In the genomic region with DNA sequence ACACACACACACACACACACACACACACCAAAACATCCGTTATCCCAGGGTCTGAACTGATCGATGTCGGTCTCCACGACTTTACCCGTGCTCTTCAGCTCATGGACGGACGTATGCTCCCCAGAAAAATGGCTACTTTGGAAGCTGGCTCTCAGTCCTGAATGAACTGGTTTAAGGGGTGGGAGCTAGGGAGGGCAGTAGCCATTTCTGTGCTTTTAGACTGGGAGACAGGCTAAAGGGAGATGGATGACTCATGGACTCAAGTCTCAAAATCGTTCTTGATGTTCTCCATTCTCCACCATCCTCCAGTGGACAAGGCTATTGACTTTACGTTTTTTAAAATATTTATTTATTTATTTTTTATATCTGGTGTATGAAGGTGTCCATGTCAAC, we compare ENCODE assay signal across 9 mouse cellular contexts. TPM values are rescaled to one million over a fixed set of nuclear protein-coding genes. Genes with fewer than 3 reads are reported as not detected.
A peak's percentile ranks its signal among the peaks of the same experiment; 100 is the strongest.
DNase-seq lines count a peak whose midpoint lies in the region; ATAC-seq lines count a peak whose summit lies in the region.
"Had no signal": no experiment of that assay in that cellular context is flagged by ENCODE, and none has a peak within 500 bp of the region (broad histone marks: within the 10 kb centered on the region; RNA-seq: fewer than 3 reads in every experiment).

No protein-coding gene starts in this region.

- WGBS in heart, embryonic 11.5 days (ENCODE audit: insufficient replicate concordance), result 21% methylated on average over 9 of the region's 9 CpGs
- WGBS in forebrain, embryonic 12.5 days, result 17% methylated on average over 9 of the region's 9 CpGs
- 29% methylated on average over 9 of the region's 9 CpGs for WGBS in liver, embryonic 13.5 days (ENCODE audit: insufficient replicate concordance)

- H3K27ac ChIP-seq in heart, embryonic 11.5 days (ENCODE audit: low read depth, low read length), result no peak overlapping the region
- no peak overlapping the region for H3K27ac ChIP-seq in forebrain, embryonic 12.5 days
- H3K27ac ChIP-seq in liver, embryonic 13.5 days, result no peak overlapping the region

- H3K4me3 ChIP-seq in heart, embryonic 11.5 days (ENCODE audit: low read depth, low read length), result peak overlapping the region; percentile 70
- H3K4me3 ChIP-seq in forebrain, embryonic 12.5 days (replicated peaks), result peak overlapping the region; percentile 67
- no peak overlapping the region for H3K4me3 ChIP-seq in liver, embryonic 13.5 days (replicated peaks)
- H3K4me3 ChIP-seq: erythroblast, embryonic 14.5 days had no signal

- ATAC-seq in heart, embryonic 11.5 days (replicated peaks; ENCODE audit: insufficient number of reproducible peaks, low FRiP score, low TSS enrichment), result no peak
- no peak for ATAC-seq in forebrain, embryonic 12.5 days (ENCODE audit: low FRiP score)
- no peak for ATAC-seq in liver, embryonic 13.5 days (ENCODE audit: low read depth)

- peaks cover 59% of the 10 kb centered on the region for H3K27me3 ChIP-seq in heart, embryonic 11.5 days (ENCODE audit: control insufficient read depth, insufficient read depth, low read length)
- H3K27me3 ChIP-seq in forebrain, embryonic 12.5 days, result peaks cover 43% of the 10 kb centered on the region
- H3K27me3 ChIP-seq in liver, embryonic 13.5 days, result peaks cover 89% of the 10 kb centered on the region

- H3K36me3 ChIP-seq in heart, embryonic 11.5 days (ENCODE audit: control insufficient read depth, insufficient read depth, low read length), result no peaks in the 10 kb centered on the region
- peaks cover 12% of the 10 kb centered on the region for H3K36me3 ChIP-seq in forebrain, embryonic 12.5 days (replicated peaks)
- no peaks in the 10 kb centered on the region for H3K36me3 ChIP-seq in liver, embryonic 13.5 days

- H3K9ac ChIP-seq in heart, embryonic 11.5 days (ENCODE audit: low read depth, low read length), result peak overlapping the region; percentile 76; the same call in 1 of the 2 replicates
- peak overlapping the region; percentile 78 for H3K9ac ChIP-seq in forebrain, embryonic 12.5 days
- no peak overlapping the region for H3K9ac ChIP-seq in liver, embryonic 13.5 days

- H3K4me2 ChIP-seq in heart, embryonic 11.5 days, result peak overlapping the region; percentile 100
- peak overlapping the region; percentile 95 for H3K4me2 ChIP-seq in forebrain, embryonic 12.5 days
- peak overlapping the region; percentile 81; the same call in 1 of the 2 replicates for H3K4me2 ChIP-seq in liver, embryonic 13.5 days

- DNase-seq in heart, adult 18-20 months, result no peak
- DNase-seq in ES-CJ7 (ENCODE audit: low read depth, low spot score), result peak; percentile 66
- no peak for DNase-seq in liver, embryonic 13.5 days
- DNase-seq in left cerebral cortex, adult 8-10 months (ENCODE audit: low spot score in 2 of 2), result no peak
- no peak for DNase-seq in layer of hippocampus, postnatal 36 days
- no peak for DNase-seq in left cerebral cortex, postnatal 14 days (ENCODE audit: low spot score in 2 of 2)

- intact Hi-C loops in left cerebral cortex, postnatal 14 days (cut with DNase I), result loop anchor here (5.0 kb wide), 1 partner anchor 115 kb away; the partner anchor contains the start of gene Klhl11

- H3K4me1 ChIP-seq in heart, embryonic 11.5 days (ENCODE audit: control insufficient read depth, insufficient read depth, low read length), result peaks cover 12% of the 10 kb centered on the region
- peaks cover 27% of the 10 kb centered on the region for H3K4me1 ChIP-seq in forebrain, embryonic 12.5 days
- H3K4me1 ChIP-seq in liver, embryonic 13.5 days (replicated peaks), result peaks cover 17% of the 10 kb centered on the region

- H3K9me3 ChIP-seq in heart, embryonic 11.5 days (replicated peaks; ENCODE audit: control insufficient read depth, low read length), result no peaks in the 10 kb centered on the region
- no peaks in the 10 kb centered on the region for H3K9me3 ChIP-seq in forebrain, embryonic 12.5 days
- no peaks in the 10 kb centered on the region for H3K9me3 ChIP-seq in liver, embryonic 13.5 days (replicated peaks)

RNA-seq across cellular contexts. Expression of gene Hap1, which starts 0.9 kb away (rescaled TPM):
- polyA plus RNA-seq in heart, embryonic 11.5 days (2014; fragmentation: Nextera tagmentation; extraction: Ambion mirVana), result 3.0 and 3.4 TPM in 2 replicates
- 1 to 10 TPM; 1.8 to 1.9 TPM for total RNA-seq in heart, adult 18-20 months (2021)
- 96.3 and 116 TPM in 2 replicates for polyA plus RNA-seq in forebrain, embryonic 12.5 days (2016; fragmentation: Nextera tagmentation; extraction: Ambion mirVana)
- polyA plus RNA-seq in liver, embryonic 13.5 days (2015; fragmentation: Nextera tagmentation; extraction: Ambion mirVana), result 0.37 and 0.50 TPM in 2 replicates
- total RNA-seq in left cerebral cortex, adult 8-10 months (2022), result 100 to 1,000 TPM; 132 to 184 (median 175) TPM
- 100 to 1,000 TPM; 148 to 154 TPM for total RNA-seq in layer of hippocampus, postnatal 36 days (2021)
- total RNA-seq in left cerebral cortex, postnatal 14 days (2021), result 100 to 1,000 TPM in 1 of 2 experiments, 10 to 100 TPM in 1; 94.6 to 151 TPM

RNA-seq across cellular contexts. Expression of gene Gast, which starts 22.6 kb away (rescaled TPM):
- not detected in 2 replicates for polyA plus RNA-seq in heart, embryonic 11.5 days (2014; fragmentation: Nextera tagmentation; extraction: Ambion mirVana)
- total RNA-seq in heart, adult 18-20 months (2021), result not detected
- polyA plus RNA-seq in forebrain, embryonic 12.5 days (2016; fragmentation: Nextera tagmentation; extraction: Ambion mirVana), result 1.1 TPM in 1 of 2 replicates, not detected in the other
- not detected in 2 replicates for polyA plus RNA-seq in liver, embryonic 13.5 days (2015; fragmentation: Nextera tagmentation; extraction: Ambion mirVana)
- not detected for total RNA-seq in left cerebral cortex, adult 8-10 months (2022)
- total RNA-seq in layer of hippocampus, postnatal 36 days (2021), result not detected
- total RNA-seq in left cerebral cortex, postnatal 14 days (2021), result not detected

RNA-seq across cellular contexts. Expression of gene Eif1, which starts 37.1 kb away (rescaled TPM):
- polyA plus RNA-seq in heart, embryonic 11.5 days (2014; fragmentation: Nextera tagmentation; extraction: Ambion mirVana), result 1,605 and 1,756 TPM in 2 replicates
- total RNA-seq in heart, adult 18-20 months (2021), result 1,000 to 10,000 TPM; 1,847 to 1,982 TPM
- 1,544 and 1,585 TPM in 2 replicates for polyA plus RNA-seq in forebrain, embryonic 12.5 days (2016; fragmentation: Nextera tagmentation; extraction: Ambion mirVana)
- polyA plus RNA-seq in liver, embryonic 13.5 days (2015; fragmentation: Nextera tagmentation; extraction: Ambion mirVana), result 1,883 and 1,943 TPM in 2 replicates
- total RNA-seq in left cerebral cortex, adult 8-10 months (2022), result 100 to 1,000 TPM; 753 to 824 (median 763) TPM
- 100 to 1,000 TPM; 775 to 777 TPM for total RNA-seq in layer of hippocampus, postnatal 36 days (2021)
- 100 to 1,000 TPM; 803 to 821 TPM for total RNA-seq in left cerebral cortex, postnatal 14 days (2021)

RNA-seq across cellular contexts. Expression of gene Jup, which starts 40.7 kb away (rescaled TPM):
- polyA plus RNA-seq in heart, embryonic 11.5 days (2014; fragmentation: Nextera tagmentation; extraction: Ambion mirVana), result 72.2 and 80.6 TPM in 2 replicates
- total RNA-seq in heart, adult 18-20 months (2021), result 100 to 1,000 TPM; 208 to 239 TPM
- polyA plus RNA-seq in forebrain, embryonic 12.5 days (2016; fragmentation: Nextera tagmentation; extraction: Ambion mirVana), result 37.6 and 40.5 TPM in 2 replicates
- polyA plus RNA-seq in liver, embryonic 13.5 days (2015; fragmentation: Nextera tagmentation; extraction: Ambion mirVana), result 13.2 and 15.5 TPM in 2 replicates
- total RNA-seq in left cerebral cortex, adult 8-10 months (2022), result 10 to 100 TPM; 54.1 to 58.4 (median 55.9) TPM
- total RNA-seq in layer of hippocampus, postnatal 36 days (2021), result 10 to 100 TPM; 36.5 to 39.8 TPM
- total RNA-seq in left cerebral cortex, postnatal 14 days (2021), result 10 to 100 TPM; 38.1 to 49.8 TPM

RNA-seq across cellular contexts. Expression of gene P3h4, which starts 57.8 kb away (rescaled TPM):
- polyA plus RNA-seq in heart, embryonic 11.5 days (2014; fragmentation: Nextera tagmentation; extraction: Ambion mirVana), result 67.2 and 70.6 TPM in 2 replicates
- total RNA-seq in heart, adult 18-20 months (2021), result 10 to 100 TPM; 13.2 to 15.2 TPM
- polyA plus RNA-seq in forebrain, embryonic 12.5 days (2016; fragmentation: Nextera tagmentation; extraction: Ambion mirVana), result 15.9 and 18.9 TPM in 2 replicates
- 5.8 and 6.0 TPM in 2 replicates for polyA plus RNA-seq in liver, embryonic 13.5 days (2015; fragmentation: Nextera tagmentation; extraction: Ambion mirVana)
- 10 to 100 TPM; 10.4 to 12.8 (median 12.3) TPM for total RNA-seq in left cerebral cortex, adult 8-10 months (2022)
- 1 to 10 TPM; 8.7 to 9.4 TPM for total RNA-seq in layer of hippocampus, postnatal 36 days (2021)
- 1 to 10 TPM; 5.7 to 5.8 TPM for total RNA-seq in left cerebral cortex, postnatal 14 days (2021)
- polyA plus RNA-seq: erythroblast, embryonic 14.5 days had no signal

Comparison
In these comparisons a context has a peak if more than half of its experiments do, and no peak if none do; other contexts are left out.
1. RNA of gene Hap1, which starts 0.9 kb away (total RNA-seq): 132 to 184 TPM in left cerebral cortex, adult 8-10 months, 148 to 154 TPM in layer of hippocampus, postnatal 36 days and 94.6 to 151 TPM in left cerebral cortex, postnatal 14 days; 1.8 to 1.9 TPM in heart, adult 18-20 months; every median in the first group is over 10 times any median in the second.
2. Peak in every context shown above with its lines, with median percentiles within 50 percentile points of each other: H3K4me2 ChIP-seq.